ENCODE assay signal across 24 mouse cellular contexts in genomic region chr11:88091949-88092348, GRCm38 (mm10). TPM values are rescaled to one million over a fixed set of nuclear protein-coding genes. Genes with fewer than 3 reads are reported as not detected.
DNase-seq lines count a peak whose midpoint lies in the region; ATAC-seq and TF ChIP-seq lines count a peak whose summit lies in the region.
"Had no signal": no experiment of that assay in that cellular context is flagged by ENCODE, and none has a peak within 500 bp of the region (broad histone marks: within the 10 kb centered on the region; RNA-seq: fewer than 3 reads in every experiment).

No protein-coding gene starts in this region.

- no peak for TF ChIP-seq CTCF in thymus, adult 2 months (IDR thresholded peaks at IDR 0.05; ENCODE audit: borderline replicate concordance, control insufficient read depth, extremely low read depth, insufficient read depth, low read length, poor library complexity)
- TF ChIP-seq CTCF in heart, adult 2 months (IDR thresholded peaks at IDR 0.05): no peak

- H3K27ac ChIP-seq in thymus, adult 2 months (ENCODE audit: control insufficient read depth, insufficient read depth, low read length): peak overlapping the region; percentile 18; the same call in 1 of the 2 replicates
- no peak overlapping the region for H3K27ac ChIP-seq in hindbrain, embryonic 12.5 days
- no peak overlapping the region for H3K27ac ChIP-seq in heart, adult 2 months
- H3K27ac ChIP-seq: forebrain, embryonic 10.5 days; kidney, postnatal 0 days; limb, embryonic 15.5 days; midbrain, embryonic 10.5 days had no signal

- intact Hi-C loops in heart, adult 2 months (cut with DNase I): no loop called here

- peak; percentile 42 to 63; a peak in 2 of 4 replicates for ATAC-seq in hematopoietic stem cell, adult 5-6 weeks (replicated peaks in 1 of 2; ENCODE audit: insufficient read depth in 1 of 2, low FRiP score in 2 of 2, low TSS enrichment in 1 of 2, low read depth in 1 of 2, poor library complexity in 2 of 2, severe bottlenecking in 2 of 2)
- no peak for ATAC-seq in hindbrain, embryonic 12.5 days (ENCODE audit: low FRiP score)
- ATAC-seq: forebrain, postnatal 0 days; hindbrain, embryonic 16.5 days; Patski had no signal

- 0% methylated on average over 1 of the region's 1 CpGs for WGBS in thymus, adult 2 months
- 82% methylated on average over 1 of the region's 1 CpGs for WGBS in hindbrain, embryonic 12.5 days
- WGBS in heart, adult 2 months: 71% methylated on average over 1 of the region's 1 CpGs

- H3K9ac ChIP-seq in hindbrain, embryonic 12.5 days: no peak overlapping the region
- H3K9ac ChIP-seq in heart, adult 2 months (ENCODE audit: low read depth, low read length): no peak overlapping the region
- H3K9ac ChIP-seq: forebrain, postnatal 0 days; heart, embryonic 12.5 days; limb, embryonic 15.5 days had no signal

- H3K4me3 ChIP-seq in thymus, adult 2 months (ENCODE audit: control insufficient read depth, insufficient read depth, low read length): no peak overlapping the region
- H3K4me3 ChIP-seq in hindbrain, embryonic 12.5 days: no peak overlapping the region
- H3K4me3 ChIP-seq in heart, adult 2 months: no peak overlapping the region
- H3K4me3 ChIP-seq: forebrain, embryonic 10.5 days; heart, embryonic 12.5 days; limb, embryonic 15.5 days; midbrain, embryonic 10.5 days had no signal

- H3K4me1 ChIP-seq in thymus, adult 2 months (replicated peaks; ENCODE audit: control insufficient read depth, insufficient read depth, low read length): peaks cover 16% of the 10 kb centered on the region
- peaks cover 13% of the 10 kb centered on the region for H3K4me1 ChIP-seq in hindbrain, embryonic 12.5 days
- H3K4me1 ChIP-seq in heart, adult 2 months (ENCODE audit: control insufficient read depth, insufficient read depth, low read length): peaks cover 7% of the 10 kb centered on the region

- no peaks in the 10 kb centered on the region for H3K36me3 ChIP-seq in thymus, adult 2 months (ENCODE audit: control insufficient read depth, insufficient read depth, low read length)
- no peaks in the 10 kb centered on the region for H3K36me3 ChIP-seq in hindbrain, embryonic 12.5 days
- H3K36me3 ChIP-seq in heart, adult 2 months (ENCODE audit: control insufficient read depth, insufficient read depth, low read length): no peaks in the 10 kb centered on the region
- H3K36me3 ChIP-seq: forebrain, embryonic 10.5 days; heart, embryonic 12.5 days; limb, embryonic 15.5 days; midbrain, embryonic 10.5 days had no signal

- H3K4me2 ChIP-seq in hindbrain, embryonic 12.5 days (replicated peaks): no peak overlapping the region
- H3K4me2 ChIP-seq: heart, embryonic 12.5 days; limb, embryonic 15.5 days had no signal

- H3K27me3 ChIP-seq in thymus, adult 2 months (ENCODE audit: control insufficient read depth, insufficient read depth, low read length): no peaks in the 10 kb centered on the region
- no peaks in the 10 kb centered on the region; the same call in 1 of the 2 replicates for H3K27me3 ChIP-seq in hindbrain, embryonic 12.5 days
- no peaks in the 10 kb centered on the region for H3K27me3 ChIP-seq in heart, adult 2 months (ENCODE audit: control insufficient read depth, insufficient read depth, low read length)
- H3K27me3 ChIP-seq: heart, embryonic 12.5 days; limb, embryonic 15.5 days; Patski had no signal

- TF ChIP-seq EP300 in heart, adult 2 months (IDR thresholded peaks at IDR 0.05; ENCODE audit: insufficient read depth, low read depth, low read length): no peak

- DNase-seq in thymus, adult 2 months: peak; percentile 49
- no peak for DNase-seq in thymus, postnatal 4 days
- DNase-seq in naive thymus-derived CD4-positive, alpha-beta T cell, adult 2 months (ENCODE audit: low read depth): peak; percentile 50
- DNase-seq in thymus, postnatal 36 days: peak; percentile 21 to 40
- no peak for DNase-seq in heart, adult 2 months
- DNase-seq in heart, adult 18-20 months: no peak
- DNase-seq: adrenal gland, postnatal 14 days; cerebellum, adult 11-12 months; cerebellum, postnatal 25 days; forebrain, postnatal 0 days; heart, postnatal 14 days; kidney, adult 18-20 months; lung, adult 18-20 months; lung, postnatal 14 days; right cerebral cortex, adult 18-20 months had no signal

- H3K9me3 ChIP-seq in hindbrain, embryonic 12.5 days (replicated peaks): no peaks in the 10 kb centered on the region
- H3K9me3 ChIP-seq: forebrain, embryonic 10.5 days; heart, embryonic 12.5 days; limb, embryonic 15.5 days; midbrain, embryonic 10.5 days had no signal

- H3K79me2 ChIP-seq in heart, adult 2 months (replicated peaks; ENCODE audit: control insufficient read depth, insufficient read depth, low read length): no peaks in the 10 kb centered on the region

- no peak for TF ChIP-seq POLR2A in thymus, adult 2 months (IDR thresholded peaks at IDR 0.05; ENCODE audit: control insufficient read depth, extremely low read depth, insufficient read depth, low read length, poor library complexity)
- no peak for TF ChIP-seq POLR2A in heart, adult 2 months (IDR thresholded peaks at IDR 0.05; ENCODE audit: insufficient read depth, low read depth, low read length)

RNA-seq across cellular contexts. Expression of gene Cuedc1, which starts 5.9 kb away (rescaled TPM):
- 13.8 and 15.5 TPM in 2 replicates for polyA plus RNA-seq in thymus, adult 2 months (2012; rRNA removed)
- total RNA-seq in hematopoietic stem cell, adult 5-6 weeks (2017): 7.4 and 9.5 TPM in 2 replicates
- 53.2 and 53.3 TPM in 2 replicates for polyA plus RNA-seq in hindbrain, embryonic 12.5 days (2016; fragmentation: Nextera tagmentation; extraction: Ambion mirVana)
- 10 to 100 TPM; 49.8 to 55.0 TPM for total RNA-seq in heart, adult 2 months (2021)
- polyA plus RNA-seq in heart, adult 2 months (2012; rRNA removed): 36.2 and 38.7 TPM in 2 replicates
- total RNA-seq in heart, adult 18-20 months (2021): 10 to 100 TPM; 40.0 to 43.8 TPM

RNA-seq across cellular contexts. Expression of gene Vezf1, which starts 23.9 kb away (rescaled TPM):
- 35.4 and 35.9 TPM in 2 replicates for polyA plus RNA-seq in thymus, adult 2 months (2012; rRNA removed)
- total RNA-seq in hematopoietic stem cell, adult 5-6 weeks (2017): 56.8 and 61.4 TPM in 2 replicates
- polyA plus RNA-seq in hindbrain, embryonic 12.5 days (2016; fragmentation: Nextera tagmentation; extraction: Ambion mirVana): 75.1 and 79.0 TPM in 2 replicates
- 10 to 100 TPM; 37.9 to 49.8 TPM for total RNA-seq in heart, adult 2 months (2021)
- 22.6 and 34.5 TPM in 2 replicates for polyA plus RNA-seq in heart, adult 2 months (2012; rRNA removed)
- 10 to 100 TPM; 35.0 to 38.4 TPM for total RNA-seq in heart, adult 18-20 months (2021)

RNA-seq across cellular contexts. Expression of gene Srsf1, which starts 44.8 kb away (rescaled TPM):
- 247 and 358 TPM in 2 replicates for polyA plus RNA-seq in thymus, adult 2 months (2012; rRNA removed)
- total RNA-seq in hematopoietic stem cell, adult 5-6 weeks (2017): 411 and 444 TPM in 2 replicates
- polyA plus RNA-seq in hindbrain, embryonic 12.5 days (2016; fragmentation: Nextera tagmentation; extraction: Ambion mirVana): 468 and 477 TPM in 2 replicates
- 10 to 100 TPM; 99.5 to 99.7 TPM for total RNA-seq in heart, adult 2 months (2021)
- 39.3 and 86.5 TPM in 2 replicates for polyA plus RNA-seq in heart, adult 2 months (2012; rRNA removed)
- 100 to 1,000 TPM in 1 of 2 experiments, 10 to 100 TPM in 1; 88.5 to 102 TPM for total RNA-seq in heart, adult 18-20 months (2021)

Comparison
In these comparisons a context has a peak if more than half of its experiments do, and no peak if none do; other contexts are left out.
1. DNase-seq: peak in thymus, adult 2 months (single experiment), naive thymus-derived CD4-positive, alpha-beta T cell, adult 2 months (single experiment) and thymus, postnatal 36 days (2 of 2); none in thymus, postnatal 4 days (single experiment), heart, adult 2 months (0 of 2) and heart, adult 18-20 months (0 of 2).